Mouse (Mus musculus) embryo, embryonic 11.5 days (tissue): Measurements from ENCODE around the gene Tmem144.

Experiments used
- DNase-seq: peaks from one replicate; pipeline ENCODE4 v3.0.0-alpha.2; 2012; ENCODE audit warnings: low read depth, low spot score

Tmem144 gene

DNA sequence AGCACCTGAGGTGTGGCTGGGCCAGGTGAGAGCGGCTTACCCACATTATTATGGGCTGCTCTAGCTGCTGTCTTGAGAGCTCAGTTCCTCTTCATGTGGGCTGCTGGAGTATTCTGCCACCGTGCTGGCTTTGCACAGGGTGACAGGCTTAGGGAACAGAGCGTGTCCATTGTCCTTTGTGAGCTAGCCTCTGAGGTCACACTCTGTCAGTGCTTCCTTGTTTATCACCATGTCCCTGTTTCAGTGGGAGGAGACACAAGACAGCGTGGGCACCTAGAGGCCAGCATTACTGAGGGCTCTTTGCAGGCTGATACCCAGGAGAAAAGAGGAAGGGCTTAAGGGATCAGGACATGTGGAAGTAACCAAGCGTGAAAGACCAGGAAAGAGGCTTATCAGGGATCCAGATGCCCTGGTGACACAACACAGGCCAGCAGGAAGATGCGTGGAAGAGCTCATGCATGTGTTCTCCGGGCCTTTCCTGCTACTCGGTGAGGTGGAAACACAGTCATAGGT is at the start of gene Tmem144:
Tmem144 (minus strand) TSS at position 120 of the 513 bp plus-strand sequence.
- DNase-seq: no peak

DNA sequence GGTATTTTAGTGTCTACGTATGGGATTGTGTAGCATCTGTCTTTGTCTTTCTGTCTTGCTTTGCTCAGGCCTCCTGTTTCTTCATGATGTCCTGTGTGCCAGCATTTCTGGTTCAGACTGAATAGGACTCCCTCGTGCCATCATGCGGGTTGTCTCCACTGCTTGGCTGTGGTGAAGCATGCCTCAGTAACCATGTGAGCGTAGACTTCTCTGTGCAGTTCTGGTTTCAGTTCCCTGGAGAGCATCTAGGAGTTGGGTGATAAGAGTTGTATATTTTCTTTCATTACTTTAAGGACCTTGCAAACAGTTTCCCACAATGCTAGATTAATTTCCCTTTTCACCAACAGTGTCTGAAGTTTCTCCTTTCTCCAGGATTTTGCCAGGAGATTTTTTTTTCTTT is 49.2 kb upstream of the Tmem144 start:
- no peak for DNase-seq

DNA sequence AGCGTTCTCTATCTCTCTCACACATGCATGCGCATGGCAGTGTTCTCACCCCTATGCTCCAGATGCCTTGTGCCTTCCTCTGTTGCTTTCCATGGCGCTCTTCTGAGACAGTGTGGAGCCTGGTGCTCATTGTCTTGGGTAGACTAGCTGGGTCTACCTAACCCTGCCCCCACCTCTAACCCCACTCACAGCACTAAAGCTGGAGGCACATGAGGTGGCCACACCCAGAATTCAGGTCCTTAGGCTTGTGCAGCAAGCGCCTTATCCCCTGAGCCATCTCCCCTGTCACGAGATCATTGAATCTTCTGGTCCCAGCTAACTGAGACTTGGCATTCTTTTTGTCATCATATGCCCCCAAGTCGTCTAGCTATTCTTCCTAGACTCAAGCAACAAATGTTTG is 48.7 kb upstream of the Tmem144 start:
- DNase-seq: no peak

DNA sequence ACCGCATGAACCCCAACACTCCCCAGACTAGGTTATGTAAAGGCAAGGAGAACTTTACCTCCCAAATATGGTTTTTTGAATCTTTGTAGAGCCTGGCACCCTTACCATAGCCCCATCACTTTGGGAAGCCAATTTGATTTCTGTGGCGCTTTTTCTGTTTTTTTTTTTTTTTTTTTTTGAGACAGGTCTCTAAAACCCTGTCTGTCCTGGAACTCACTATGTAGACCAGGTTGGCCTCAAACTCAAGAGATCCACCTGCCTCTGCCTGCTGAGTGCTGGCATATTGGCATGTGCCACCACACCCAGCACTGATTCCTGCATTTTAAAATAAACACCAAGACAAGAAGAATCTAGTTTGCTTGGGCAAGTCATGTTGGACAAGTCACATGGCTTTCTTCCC is 47.9 kb upstream of the Tmem144 start:
- DNase-seq: no peak

DNA sequence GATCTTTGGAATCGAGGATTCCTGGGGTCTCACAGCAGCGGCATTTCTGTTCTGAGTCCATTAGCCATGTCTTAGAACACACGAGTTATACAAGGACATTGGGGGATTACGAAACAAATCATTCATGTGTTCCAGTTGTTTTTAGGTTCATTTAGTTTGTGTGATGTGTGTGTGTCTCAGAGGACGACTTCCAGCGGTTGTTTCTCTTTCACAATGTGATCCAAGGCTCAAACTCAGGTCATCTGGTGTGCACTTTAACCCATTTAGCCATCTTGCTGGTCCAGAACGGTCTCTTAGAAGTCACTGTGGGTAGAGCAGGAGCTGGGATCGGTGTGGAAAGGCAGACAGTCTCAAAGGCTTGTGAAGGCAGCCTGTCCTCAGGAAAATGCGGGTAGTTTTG is 47.3 kb upstream of the Tmem144 start:
- no peak for DNase-seq

DNA sequence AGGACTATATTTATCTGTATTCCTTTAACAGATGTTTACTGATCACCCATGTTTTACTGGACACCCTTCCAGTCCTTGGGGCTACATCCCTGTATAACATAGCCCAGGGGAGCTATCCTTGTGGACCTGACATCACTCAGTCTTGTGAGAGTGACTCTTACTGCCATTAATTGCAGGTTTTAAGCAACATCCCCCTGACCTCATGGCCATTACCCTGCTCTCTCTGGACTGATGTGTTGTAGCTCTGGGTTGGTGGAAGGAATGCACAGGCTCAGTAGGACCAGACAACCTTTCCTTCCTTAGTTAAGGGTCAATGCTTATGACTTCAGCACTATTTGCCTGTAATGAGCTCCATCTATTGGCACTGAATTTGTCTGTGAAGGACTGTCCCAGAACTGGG is 45.9 kb upstream of the Tmem144 start:
- DNase-seq: no peak

DNA sequence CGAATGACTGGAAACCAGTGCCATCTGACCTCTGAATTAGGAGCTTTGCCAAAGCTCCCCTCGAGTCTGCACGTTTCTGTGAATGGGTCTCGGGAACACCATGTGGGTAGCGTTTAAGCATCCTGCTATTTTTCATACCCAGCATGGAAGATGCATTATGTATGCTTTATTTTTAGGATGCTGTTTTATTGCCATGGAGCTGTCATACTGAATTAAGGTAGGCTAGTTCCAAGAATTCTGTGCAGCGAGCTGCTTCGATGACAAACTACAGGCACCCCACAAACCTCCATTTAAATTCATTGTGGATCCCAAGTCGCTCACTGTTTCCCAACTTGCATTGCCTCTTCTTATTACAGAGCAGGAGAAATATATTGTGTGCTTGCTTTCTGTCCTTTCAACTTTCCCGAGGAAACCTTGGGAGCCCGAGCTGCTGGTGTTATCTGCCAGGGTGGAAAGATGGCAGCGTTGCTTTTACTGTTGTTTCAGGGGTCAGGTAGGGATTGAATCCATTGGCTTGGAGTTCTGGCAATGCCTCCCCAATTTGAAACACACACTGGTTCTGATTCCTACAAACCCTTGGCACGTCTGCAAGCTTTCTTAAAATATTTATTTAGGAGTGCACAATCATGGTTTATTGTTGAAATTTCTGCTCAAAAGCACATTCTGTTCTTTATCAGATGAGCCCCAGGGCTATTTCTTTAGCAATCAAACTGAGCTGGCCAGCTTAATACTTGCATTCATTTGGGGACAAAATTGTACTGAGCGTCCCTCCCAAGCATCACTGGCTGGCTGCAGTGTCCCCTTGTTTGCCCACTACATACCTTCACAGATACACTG is 45.2 kb upstream of the Tmem144 start:
- DNase-seq: no peak

DNA sequence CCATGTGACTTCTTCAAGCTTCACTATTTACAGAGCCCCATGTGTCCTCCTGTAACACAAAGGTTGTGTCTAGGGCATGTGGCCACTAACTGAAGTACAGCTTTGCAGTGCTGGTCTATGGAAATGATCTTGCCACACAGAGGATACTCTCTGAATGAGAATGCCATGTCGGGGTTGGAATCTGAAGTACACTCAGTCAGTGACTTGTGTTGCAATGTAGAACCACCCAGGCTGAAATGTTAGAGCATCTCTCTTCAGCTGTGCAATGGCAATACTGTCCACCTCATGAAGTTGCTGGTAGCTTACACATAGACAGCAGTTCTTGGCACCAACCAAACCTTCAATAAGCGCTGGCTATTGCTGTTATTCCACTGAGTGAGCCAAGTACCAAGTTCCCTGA is 35.4 kb upstream of the Tmem144 start:
- DNase-seq: no peak

DNA sequence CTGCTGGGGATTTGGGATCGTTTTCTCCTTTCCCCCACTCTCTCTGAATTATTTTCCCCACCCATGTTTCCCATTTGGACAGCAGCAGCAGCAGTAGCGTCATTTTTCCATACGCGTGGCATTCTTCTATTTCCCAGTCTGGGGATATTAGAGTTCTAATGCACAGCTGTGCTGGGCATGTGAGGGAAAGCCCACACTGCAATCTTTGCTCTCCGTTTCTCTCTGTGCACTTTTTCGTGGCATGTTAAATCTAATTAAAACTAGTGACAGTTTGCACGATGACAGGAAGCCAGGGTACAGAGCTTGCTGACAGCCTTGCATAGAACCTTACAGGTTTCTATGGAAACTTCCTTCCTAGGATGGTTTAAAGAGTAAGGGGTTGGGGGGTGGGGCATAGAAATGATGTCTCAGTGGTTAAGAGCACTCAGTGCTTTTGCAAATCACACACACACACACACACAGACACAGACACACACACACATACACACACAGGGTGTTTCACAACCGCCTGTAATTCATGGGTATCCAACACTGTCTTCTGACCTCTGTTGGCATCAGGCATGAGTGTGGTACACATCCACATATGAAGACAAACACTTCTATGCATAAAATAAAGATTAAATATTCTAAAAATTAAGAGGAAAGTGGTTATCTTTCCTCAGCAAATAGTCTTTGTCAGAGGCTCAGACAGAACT is 34.7 kb upstream of the Tmem144 start:
- DNase-seq: no peak

DNA sequence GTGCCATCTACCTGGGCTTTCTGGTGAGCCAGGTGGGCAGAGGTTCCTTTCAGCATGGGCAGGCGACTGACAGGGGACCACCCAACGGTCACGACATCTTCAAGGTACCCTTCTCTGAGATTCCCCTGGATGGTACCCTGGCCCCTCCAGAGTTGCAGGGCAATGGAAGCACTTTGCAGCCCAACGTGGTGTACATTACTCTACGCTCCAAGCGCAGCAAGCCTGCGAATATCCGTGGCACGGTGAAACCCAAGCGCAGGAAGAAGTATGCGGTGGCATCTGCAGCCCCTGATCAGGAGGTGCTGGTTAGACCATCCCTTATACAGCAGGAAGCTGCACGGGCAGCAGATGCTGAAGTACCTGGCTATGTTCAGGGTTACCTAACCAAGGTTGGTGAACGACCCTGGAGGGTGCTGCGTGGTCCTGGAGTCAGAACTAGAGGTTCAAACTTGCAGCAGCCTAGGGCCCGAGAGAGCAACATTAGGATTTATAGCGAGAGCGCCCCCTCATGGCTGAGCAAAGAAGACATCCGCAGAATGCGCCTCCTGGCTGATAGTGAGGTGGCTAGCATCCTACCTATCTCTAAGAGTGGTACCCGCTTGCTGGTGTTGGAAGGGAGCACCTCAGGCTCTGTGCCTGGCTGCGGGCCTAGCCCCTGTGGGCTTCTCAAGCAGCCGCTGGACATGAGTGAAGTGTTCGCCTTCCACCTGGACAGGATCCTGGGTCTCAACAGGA is 34.0 kb upstream of the Tmem144 start:
- no peak for DNase-seq

DNA sequence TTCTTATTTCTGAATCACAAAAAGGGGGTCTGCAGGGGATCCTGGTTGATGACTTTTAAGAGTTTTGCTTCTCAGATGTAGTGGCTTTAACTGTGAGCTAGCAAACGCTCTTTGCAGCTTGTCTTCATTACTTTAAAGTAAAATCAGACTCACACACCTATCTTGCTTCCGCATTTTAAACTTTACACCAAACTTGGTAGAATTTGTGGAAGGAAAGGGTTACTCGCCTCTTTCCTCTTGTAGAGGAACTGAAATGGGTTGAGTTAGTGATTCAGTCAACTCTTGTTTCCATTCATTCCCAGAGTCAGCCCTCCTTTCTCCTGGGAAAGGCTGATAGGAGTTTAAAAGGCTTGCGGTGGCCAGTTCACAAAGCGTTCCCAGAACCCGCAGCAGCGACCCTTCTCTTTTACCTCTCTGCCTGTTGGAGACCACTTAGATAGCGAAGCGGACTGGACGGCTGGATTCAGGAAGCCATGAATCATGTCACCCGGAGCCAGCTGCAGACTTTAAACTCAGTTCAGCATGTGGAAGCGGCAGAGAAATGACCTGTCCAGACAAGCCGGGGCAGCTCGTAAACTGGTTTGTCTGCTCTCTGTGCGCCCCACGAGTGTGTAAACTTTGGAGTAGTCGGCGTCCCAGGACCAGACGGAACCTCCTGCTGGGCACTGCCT is 33.2 kb upstream of the Tmem144 start:
- peak; percentile 51 for DNase-seq

DNA sequence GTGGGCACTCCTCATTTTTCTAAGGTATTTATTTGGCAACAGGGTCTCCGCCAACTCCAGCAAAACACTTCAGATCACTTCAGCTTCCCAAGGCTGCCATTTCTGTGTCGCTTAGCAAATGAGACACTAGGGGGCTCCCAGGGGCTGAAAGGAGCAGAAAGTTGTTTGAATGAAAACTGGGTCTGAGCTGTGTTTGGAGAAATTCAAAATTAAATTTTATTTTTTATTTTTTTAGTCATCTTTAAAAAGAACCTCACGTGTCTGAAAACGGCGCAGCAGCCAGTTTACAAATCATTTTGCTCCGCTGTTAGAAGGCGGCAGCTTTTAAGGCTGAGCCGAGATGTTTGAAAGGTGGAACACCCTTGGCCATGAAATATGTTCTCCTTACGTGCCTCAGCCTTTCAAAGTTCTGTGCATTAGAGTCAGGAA is 32.2 kb upstream of the Tmem144 start:
- DNase-seq: peak; percentile 57

DNA sequence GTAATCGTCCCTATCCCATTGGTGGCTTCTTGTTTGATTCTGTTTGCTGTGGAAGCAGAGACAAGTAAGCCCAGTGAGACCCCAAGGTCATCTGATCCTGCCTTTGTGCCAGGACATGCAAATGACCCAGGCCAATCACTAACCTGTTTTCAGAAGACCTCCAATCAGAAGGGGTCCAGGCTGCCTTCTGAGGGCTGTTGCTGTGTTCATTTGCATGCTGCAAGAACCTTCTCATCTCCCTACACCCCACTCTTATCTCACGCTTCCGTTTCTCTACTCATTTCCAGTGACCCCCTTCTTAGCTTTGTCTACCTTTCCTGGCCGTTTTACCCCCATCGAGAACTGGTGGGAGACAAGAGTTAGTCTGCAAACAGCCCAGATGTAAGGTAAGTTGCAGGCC is 31.7 kb upstream of the Tmem144 start, which contains the start of gene Fam198b:
Fam198b (plus strand) TSS at position 229 of the 400 bp plus-strand sequence.
- no peak for DNase-seq

DNA sequence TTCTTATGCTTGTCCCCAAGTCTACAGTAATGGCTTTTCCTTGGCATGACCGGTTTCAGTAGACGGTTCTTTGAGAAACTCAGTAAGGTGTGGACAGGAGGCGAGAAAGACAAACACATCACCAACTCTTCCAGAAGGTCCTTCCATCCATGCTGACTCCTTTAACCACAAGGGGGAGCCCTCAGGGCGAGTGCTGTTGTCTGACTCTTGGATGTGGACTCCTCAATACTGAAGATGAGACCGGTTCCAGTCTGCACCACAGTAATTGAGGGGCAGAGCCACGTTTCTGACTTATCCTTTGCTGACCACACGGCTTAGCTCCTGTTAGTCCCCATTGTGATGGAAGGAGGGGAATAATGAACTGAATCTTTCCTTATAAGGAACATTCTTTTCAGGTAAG is 30.5 kb upstream of the Tmem144 start:
- DNase-seq: no peak

DNA sequence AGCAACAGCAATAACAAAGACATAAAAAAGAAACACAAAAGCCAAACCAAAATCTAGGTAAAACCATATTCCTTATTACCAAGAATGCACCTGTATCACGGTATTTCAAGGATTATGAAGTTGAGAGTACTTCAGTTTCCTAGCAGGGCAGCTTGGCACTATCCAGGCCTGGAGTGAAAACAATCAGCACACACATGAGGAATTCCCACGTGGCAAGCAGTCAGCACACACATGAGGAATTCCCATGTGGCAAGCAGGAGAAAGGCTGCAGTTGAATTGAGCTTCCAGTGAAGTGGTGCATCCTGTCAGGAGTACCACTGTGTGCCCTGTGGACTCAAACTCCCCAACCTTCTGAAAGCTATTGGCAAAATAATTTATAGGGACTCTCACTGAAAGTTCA is 29.1 kb upstream of the Tmem144 start:
- DNase-seq: no peak

DNA sequence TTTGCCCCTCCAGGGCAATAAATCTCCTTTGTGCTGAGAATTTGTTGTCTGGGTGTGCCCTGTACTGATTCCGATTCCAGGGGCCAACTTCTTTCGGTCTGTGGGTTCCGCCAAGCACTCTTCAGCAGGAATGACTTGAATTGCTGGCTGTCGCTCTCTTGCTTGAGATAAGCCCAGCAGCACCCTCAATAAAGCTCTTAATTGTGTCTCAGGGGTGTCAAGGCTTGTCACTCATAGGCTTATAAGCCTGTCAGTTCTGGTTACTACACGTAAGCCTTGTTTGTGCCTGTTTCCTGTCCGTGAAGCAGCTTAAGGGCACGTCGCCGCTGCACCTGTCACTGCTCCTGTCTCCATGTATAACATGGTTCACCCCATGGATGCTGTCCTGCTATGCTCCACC is 26.7 kb upstream of the Tmem144 start:
- DNase-seq: no peak

DNA sequence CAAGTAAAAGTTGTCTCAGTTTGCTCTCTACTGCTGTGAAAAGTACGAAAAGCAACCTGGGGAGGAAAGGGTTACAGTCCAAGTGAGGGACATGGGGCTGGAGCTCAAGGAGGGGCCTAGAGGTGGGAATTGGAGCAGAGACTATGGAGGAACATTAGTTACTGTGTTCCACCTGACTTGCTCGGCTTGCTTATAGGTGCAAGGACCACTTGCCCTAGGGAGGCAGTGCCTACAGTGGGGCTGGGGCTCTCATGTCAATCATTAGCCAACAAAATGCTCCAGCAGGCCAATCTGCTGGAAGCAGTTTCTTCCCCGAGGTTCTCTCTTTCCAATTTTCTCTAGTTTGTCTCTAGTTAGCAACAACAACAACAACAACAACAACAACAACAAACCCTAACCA is 25.8 kb upstream of the Tmem144 start:
- DNase-seq: no peak

DNA sequence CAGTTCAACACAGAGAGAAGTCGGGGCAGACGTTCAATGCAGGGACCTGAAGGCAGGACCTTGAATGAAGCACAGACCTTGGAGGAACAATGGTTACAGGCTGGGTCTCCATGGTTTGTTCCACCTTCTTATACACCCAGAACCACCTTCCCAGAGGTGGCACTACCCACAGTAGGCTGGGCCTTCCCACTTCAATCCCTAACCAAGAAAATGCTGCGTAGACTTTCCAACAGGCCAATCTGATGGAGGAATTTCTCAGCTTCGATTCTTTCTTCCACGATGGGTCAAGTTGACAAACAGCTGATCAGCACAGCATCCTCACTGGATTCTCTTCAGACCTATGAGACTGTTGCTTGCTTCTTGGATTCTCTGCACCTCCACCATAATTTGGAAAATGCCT is 22.9 kb upstream of the Tmem144 start:
- no peak for DNase-seq

DNA sequence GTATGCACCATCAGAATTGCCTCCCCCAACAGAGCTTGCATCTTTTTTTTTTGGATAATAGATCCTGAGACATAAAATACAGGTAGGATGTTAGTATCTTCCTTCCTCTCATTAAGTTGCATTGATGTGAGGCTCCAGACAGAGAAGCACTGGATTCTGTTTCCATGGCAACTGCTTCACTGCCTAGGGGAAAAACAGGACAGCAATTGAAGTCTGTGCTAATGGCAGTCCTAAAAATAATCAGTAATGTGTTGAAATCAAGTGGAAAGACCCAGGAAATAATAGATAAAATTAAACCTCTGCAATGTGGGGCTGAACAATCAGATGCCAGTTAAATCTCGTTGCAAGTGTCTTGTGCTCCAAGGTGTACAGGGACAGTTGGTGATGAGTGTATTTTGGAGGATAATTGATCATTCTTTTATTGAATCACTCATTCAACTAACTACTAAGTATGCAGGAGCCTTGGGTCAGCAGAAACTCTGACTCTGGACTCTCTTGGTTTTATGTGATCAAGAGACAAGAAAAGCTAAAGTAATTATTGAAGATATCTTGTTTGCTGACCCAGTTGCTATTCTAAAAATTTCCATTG is 14.6 kb upstream of the Tmem144 start:
- DNase-seq: no peak

DNA sequence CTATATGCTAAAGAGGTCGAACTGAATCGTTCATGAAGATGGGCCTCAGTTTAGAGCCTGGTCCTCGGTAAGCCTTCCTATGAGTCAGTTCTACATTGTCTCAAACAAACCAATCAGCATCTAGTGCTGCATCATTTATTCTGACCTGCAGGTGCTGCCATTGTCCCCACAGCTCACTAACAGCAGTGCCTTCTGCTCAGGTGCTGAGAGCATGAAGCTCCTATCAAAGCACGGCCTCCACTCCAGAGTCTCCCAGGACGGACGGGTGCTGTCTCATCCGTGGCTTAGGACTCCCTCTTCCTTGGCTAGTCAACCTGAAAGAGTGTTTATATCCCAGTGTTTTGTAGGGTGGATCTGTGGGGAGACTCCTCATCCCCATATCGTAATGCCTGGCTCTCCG is 14.0 kb upstream of the Tmem144 start:
- DNase-seq: no peak

DNA sequence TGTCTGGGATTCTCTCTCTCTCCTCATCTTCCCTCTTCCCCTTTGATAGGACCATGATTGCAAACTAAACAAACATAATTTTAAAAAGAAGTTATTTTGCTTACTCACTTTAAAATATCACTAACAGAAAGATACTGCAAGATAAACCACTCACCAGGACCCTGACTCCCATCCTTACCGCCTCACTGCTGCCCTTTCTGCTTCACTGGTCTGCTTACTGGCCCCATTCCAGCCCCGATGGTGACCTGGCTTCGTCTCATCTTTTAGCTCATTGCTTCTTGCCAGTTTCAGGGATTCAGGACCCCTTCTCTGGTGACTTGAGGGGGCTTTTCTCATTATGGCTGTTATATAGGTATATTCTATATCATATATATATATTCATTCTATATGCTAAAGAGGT is 13.5 kb upstream of the Tmem144 start:
- no peak for DNase-seq
